23 mouse cellular contexts compared by ENCODE assay signal in genomic region chr10:80351896-80352295, GRCm38 (mm10). TPM values are rescaled to one million over a fixed set of nuclear protein-coding genes. Genes with fewer than 3 reads are reported as not detected.
DNase-seq lines count a peak whose midpoint lies in the region; ATAC-seq and TF ChIP-seq lines count a peak whose summit lies in the region.
"Had no signal": no experiment of that assay in that cellular context is flagged by ENCODE, and none has a peak within 500 bp of the region (broad histone marks: within the 10 kb centered on the region; RNA-seq: fewer than 3 reads in every experiment).

No protein-coding gene starts in this region.

- peak; percentile 70 for DNase-seq in kidney, adult 11 months
- peak; percentile 30 for DNase-seq in MEL (ENCODE audit: low read depth, low spot score)
- peak; percentile 91 for DNase-seq in kidney, adult 9 months
- no peak for DNase-seq in thymus, postnatal 36 days
- no peak for DNase-seq in spleen, postnatal 10 days (ENCODE audit: low spot score in 2 of 2)
- DNase-seq: adrenal gland, postnatal 36 days; cerebellum, adult 9-11 months; heart, postnatal 36 days; thymus, postnatal 25 days had no signal

- 28% methylated on average over 11 of the region's 11 CpGs for WGBS in kidney, embryonic 15.5 days
- WGBS in liver, embryonic 15.5 days (ENCODE audit: insufficient replicate concordance): 12% methylated on average over 11 of the region's 11 CpGs

- no peak for TF ChIP-seq POLR2A in MEL (IDR thresholded peaks at IDR 0.05; ENCODE audit: control insufficient read depth in 1 of 2, insufficient read depth in 1 of 2, low read depth in 1 of 2, low read length in 2 of 2, poor library complexity in 1 of 2)

- no peak for TF ChIP-seq CTCF in MEL (IDR thresholded peaks at IDR 0.05 in 2 of 3, conservative IDR thresholded peaks at IDR 0.05 in 1 of 3; ENCODE audit: control insufficient read depth in 1 of 3, insufficient read depth in 1 of 3, low read depth in 2 of 3, low read length in 3 of 3, poor library complexity in 1 of 3, severe bottlenecking in 1 of 3)

- no peak overlapping the region for H3K27ac ChIP-seq in kidney, embryonic 15.5 days
- no peak overlapping the region for H3K27ac ChIP-seq in MEL (ENCODE audit: control insufficient read depth, low read depth, low read length)
- no peak overlapping the region for H3K27ac ChIP-seq in liver, embryonic 15.5 days (replicated peaks)
- H3K27ac ChIP-seq: embryonic facial prominence, embryonic 12.5 days; forebrain, embryonic 12.5 days; heart, embryonic 15.5 days; hindbrain, embryonic 14.5 days; limb, embryonic 12.5 days; stomach, embryonic 15.5 days had no signal

- no peak for TF ChIP-seq RAD21 in MEL (IDR thresholded peaks at IDR 0.05; ENCODE audit: low read depth, low read length)

- H3K4me2 ChIP-seq in kidney, embryonic 15.5 days: no peak overlapping the region
- peak overlapping the region; percentile 16; the same call in 1 of the 2 replicates for H3K4me2 ChIP-seq in liver, embryonic 15.5 days
- H3K4me2 ChIP-seq: embryonic facial prominence, embryonic 12.5 days; forebrain, embryonic 12.5 days; heart, embryonic 15.5 days; hindbrain, embryonic 14.5 days; limb, embryonic 12.5 days; midbrain, embryonic 11.5 days; stomach, embryonic 15.5 days had no signal

- no peak overlapping the region for H3K4me3 ChIP-seq in kidney, embryonic 15.5 days (replicated peaks)
- no peak overlapping the region for H3K4me3 ChIP-seq in MEL (ENCODE audit: control insufficient read depth in 1 of 2, insufficient read depth in 1 of 2, low read depth in 2 of 2, low read length in 2 of 2)
- H3K4me3 ChIP-seq in liver, embryonic 15.5 days (replicated peaks): no peak overlapping the region
- H3K4me3 ChIP-seq: embryonic facial prominence, embryonic 12.5 days; forebrain, embryonic 12.5 days; heart, embryonic 15.5 days; limb, embryonic 12.5 days; stomach, embryonic 15.5 days had no signal

- no peak overlapping the region for H3K9ac ChIP-seq in kidney, embryonic 15.5 days
- no peak overlapping the region for H3K9ac ChIP-seq in MEL (ENCODE audit: control insufficient read depth, low read depth, low read length, poor library complexity, severe bottlenecking)
- no peak overlapping the region for H3K9ac ChIP-seq in liver, embryonic 15.5 days
- H3K9ac ChIP-seq: embryonic facial prominence, embryonic 12.5 days; forebrain, embryonic 12.5 days; heart, embryonic 15.5 days; hindbrain, embryonic 14.5 days; limb, embryonic 12.5 days; stomach, embryonic 15.5 days had no signal

- H3K36me3 ChIP-seq in kidney, embryonic 15.5 days: no peaks in the 10 kb centered on the region
- H3K36me3 ChIP-seq in MEL (ENCODE audit: control insufficient read depth in 1 of 2, insufficient read depth in 2 of 2, low read length in 2 of 2): peaks cover 0 to 12% of the 10 kb centered on the region in 2 experiments; a peak in 2 of 4 replicates
- no peaks in the 10 kb centered on the region for H3K36me3 ChIP-seq in liver, embryonic 15.5 days (replicated peaks)
- H3K36me3 ChIP-seq: embryonic facial prominence, embryonic 12.5 days; forebrain, embryonic 12.5 days; heart, embryonic 15.5 days; limb, embryonic 12.5 days; stomach, embryonic 15.5 days had no signal

- no peaks in the 10 kb centered on the region; the same call in 1 of the 2 replicates for H3K79me2 ChIP-seq in MEL (ENCODE audit: control insufficient read depth, insufficient read depth, low read length, poor library complexity)

- H3K27me3 ChIP-seq in kidney, embryonic 15.5 days: peaks cover 100% of the 10 kb centered on the region
- H3K27me3 ChIP-seq in MEL (ENCODE audit: control insufficient read depth in 1 of 2, insufficient read depth in 2 of 2, low read length in 2 of 2): no peaks in the 10 kb centered on the region
- H3K27me3 ChIP-seq in liver, embryonic 15.5 days: peaks cover 99% of the 10 kb centered on the region

- peaks cover 48% of the 10 kb centered on the region for H3K4me1 ChIP-seq in kidney, embryonic 15.5 days
- H3K4me1 ChIP-seq in MEL (ENCODE audit: control insufficient read depth in 1 of 2, insufficient read depth in 2 of 2, low read length in 2 of 2): peaks cover 16 to 23% of the 10 kb centered on the region in 2 experiments
- peaks cover 50% of the 10 kb centered on the region for H3K4me1 ChIP-seq in liver, embryonic 15.5 days (replicated peaks)

- no peaks in the 10 kb centered on the region for H3K9me3 ChIP-seq in kidney, embryonic 15.5 days (replicated peaks)
- H3K9me3 ChIP-seq in MEL (replicated peaks; ENCODE audit: insufficient read depth, low read length): no peaks in the 10 kb centered on the region
- H3K9me3 ChIP-seq in liver, embryonic 15.5 days (replicated peaks): no peaks in the 10 kb centered on the region
- H3K9me3 ChIP-seq: embryonic facial prominence, embryonic 12.5 days; forebrain, embryonic 12.5 days; heart, embryonic 15.5 days; limb, embryonic 12.5 days; stomach, embryonic 15.5 days had no signal

- no peak for ATAC-seq in kidney, embryonic 15.5 days (replicated peaks; ENCODE audit: low FRiP score)
- no peak for ATAC-seq in liver, embryonic 15.5 days (ENCODE audit: insufficient read depth)
- no peak for ATAC-seq in granulocyte monocyte progenitor cell, adult 5-6 weeks (replicated peaks; ENCODE audit: poor library complexity, severe bottlenecking)
- ATAC-seq: CD4-positive, CD25-positive, alpha-beta regulatory T cell, adult 4 months; inflammation-experienced regulatory T-cells, adult 6 months; lung, postnatal 0 days had no signal

- TF ChIP-seq EP300 in MEL (IDR thresholded peaks at IDR 0.05; ENCODE audit: low read depth in 1 of 2, low read length in 2 of 2): no peak

TF ChIP-seq in MEL, 35 proteins besides CTCF, POLR2A, EP300 and RAD21 (continues in another document):
- no peak for TF ChIP-seq JUND (IDR thresholded peaks at IDR 0.05; ENCODE audit: low read depth, low read length)
- TF ChIP-seq MEF2A (IDR thresholded peaks at IDR 0.05; ENCODE audit: extremely low read depth, insufficient replicate concordance, low read depth, low read length, poor library complexity, severe bottlenecking): no peak
- TF ChIP-seq GABPA (IDR thresholded peaks at IDR 0.05; ENCODE audit: low read depth, low read length): no peak
- no peak for TF ChIP-seq CHD1 (IDR thresholded peaks at IDR 0.05; ENCODE audit: low read depth, low read length)
- no peak for TF ChIP-seq BHLHE40 (IDR thresholded peaks at IDR 0.05; ENCODE audit: borderline replicate concordance, low read depth, low read length)
- no peak for TF ChIP-seq USF2 (IDR thresholded peaks at IDR 0.05; ENCODE audit: borderline replicate concordance in 1 of 2, insufficient read depth in 1 of 2, low read depth in 1 of 2, low read length in 2 of 2)
- no peak for TF ChIP-seq GATA1 (IDR thresholded peaks at IDR 0.05; ENCODE audit: low read depth, low read length)
- no peak for TF ChIP-seq TBP (IDR thresholded peaks at IDR 0.05; ENCODE audit: low read depth, low read length)

RNA-seq across cellular contexts. Expression of gene Adamtsl5, which starts 3.7 kb away (rescaled TPM):
- polyA plus RNA-seq in kidney, embryonic 15.5 days (2015; fragmentation: Nextera tagmentation; extraction: Ambion mirVana): 3.6 and 5.2 TPM in 2 replicates
- 2.4 and 3.9 TPM in 2 replicates for total RNA-seq in MEL (2012; rRNA removed)
- polyA plus RNA-seq in MEL (2012; ENCODE audit: insufficient read depth in 1 of 2, insufficient read length in 2 of 2, low read depth in 1 of 2, low replicate concordance in 2 of 2, missing spikeins in 1 of 2): 10 to 100 TPM in 1 of 2 experiments, not detected in 1; 16.5 TPM
- polyA plus RNA-seq in liver, embryonic 15.5 days (2015; fragmentation: Nextera tagmentation; extraction: Ambion mirVana): 2.2 and 2.3 TPM in 2 replicates
- not detected in 2 replicates for total RNA-seq in granulocyte monocyte progenitor cell, adult 5-6 weeks (2014; fragmentation: Nextera tagmentation)
- not detected in 2 replicates for total RNA-seq in granulocyte monocyte progenitor cell, adult 5-6 weeks (2017)
- polyA plus RNA-seq: CD4-positive, CD25-positive, alpha-beta regulatory T cell, adult 4 months; inflammation-experienced regulatory T-cells, adult 6 months had no signal

RNA-seq across cellular contexts. Expression of gene Plk5, which starts 4.4 kb away (rescaled TPM):
- polyA plus RNA-seq in kidney, embryonic 15.5 days (2015; fragmentation: Nextera tagmentation; extraction: Ambion mirVana): 0.67 and 0.70 TPM in 2 replicates
- 0.19 TPM in 1 of 2 replicates, not detected in the other for total RNA-seq in MEL (2012; rRNA removed)
- polyA plus RNA-seq in MEL (2012; ENCODE audit: insufficient read depth in 1 of 2, insufficient read length in 2 of 2, low read depth in 1 of 2, low replicate concordance in 2 of 2, missing spikeins in 1 of 2): under 1 TPM in 1 of 2 experiments, not detected in 1; 0.19 TPM
- polyA plus RNA-seq in liver, embryonic 15.5 days (2015; fragmentation: Nextera tagmentation; extraction: Ambion mirVana): 0.03 and 0.06 TPM in 2 replicates
- total RNA-seq in granulocyte monocyte progenitor cell, adult 5-6 weeks (2014; fragmentation: Nextera tagmentation): not detected in 2 replicates
- total RNA-seq in granulocyte monocyte progenitor cell, adult 5-6 weeks (2017): not detected in 2 replicates
- total RNA-seq: megakaryocyte progenitor cell, adult 5-6 weeks had no signal
- polyA plus RNA-seq: CD4-positive, CD25-positive, alpha-beta regulatory T cell, adult 4 months; inflammation-experienced regulatory T-cells, adult 6 months had no signal

RNA-seq across cellular contexts. Expression of gene Reep6, which starts 22.1 kb away (rescaled TPM):
- polyA plus RNA-seq in kidney, embryonic 15.5 days (2015; fragmentation: Nextera tagmentation; extraction: Ambion mirVana): 8.4 and 10.5 TPM in 2 replicates
- total RNA-seq in MEL (2012; rRNA removed): 3.1 and 3.2 TPM in 2 replicates
- 10 to 100 TPM in 1 of 2 experiments, not detected in 1; 27.9 TPM for polyA plus RNA-seq in MEL (2012; ENCODE audit: insufficient read depth in 1 of 2, insufficient read length in 2 of 2, low read depth in 1 of 2, low replicate concordance in 2 of 2, missing spikeins in 1 of 2)
- polyA plus RNA-seq in liver, embryonic 15.5 days (2015; fragmentation: Nextera tagmentation; extraction: Ambion mirVana): 75.6 and 92.4 TPM in 2 replicates
- 0.11 and 0.60 TPM in 2 replicates for total RNA-seq in granulocyte monocyte progenitor cell, adult 5-6 weeks (2014; fragmentation: Nextera tagmentation)
- total RNA-seq in granulocyte monocyte progenitor cell, adult 5-6 weeks (2017): 0.22 and 2.7 TPM in 2 replicates
- polyA plus RNA-seq: inflammation-experienced regulatory T-cells, adult 6 months had no signal

RNA-seq across cellular contexts. Expression of gene Pcsk4, which starts 22.6 kb away (rescaled TPM):
- 5.8 and 9.1 TPM in 2 replicates for polyA plus RNA-seq in kidney, embryonic 15.5 days (2015; fragmentation: Nextera tagmentation; extraction: Ambion mirVana)
- total RNA-seq in MEL (2012; rRNA removed): 6.1 and 6.5 TPM in 2 replicates
- 10 to 100 TPM in 1 of 2 experiments, not detected in 1; 23.1 TPM for polyA plus RNA-seq in MEL (2012; ENCODE audit: insufficient read depth in 1 of 2, insufficient read length in 2 of 2, low read depth in 1 of 2, low replicate concordance in 2 of 2, missing spikeins in 1 of 2)
- polyA plus RNA-seq in liver, embryonic 15.5 days (2015; fragmentation: Nextera tagmentation; extraction: Ambion mirVana): 3.9 and 4.1 TPM in 2 replicates
- total RNA-seq in granulocyte monocyte progenitor cell, adult 5-6 weeks (2014; fragmentation: Nextera tagmentation): 6.7 and 7.2 TPM in 2 replicates
- total RNA-seq in granulocyte monocyte progenitor cell, adult 5-6 weeks (2017): 0.98 and 1.6 TPM in 2 replicates

RNA-seq across cellular contexts. Expression of gene 2310011J03Rik, which starts 31.6 kb away (rescaled TPM):
- polyA plus RNA-seq in kidney, embryonic 15.5 days (2015; fragmentation: Nextera tagmentation; extraction: Ambion mirVana): 49.5 and 52.7 TPM in 2 replicates
- 68.9 and 81.5 TPM in 2 replicates for total RNA-seq in MEL (2012; rRNA removed)
- polyA plus RNA-seq in MEL (2012; ENCODE audit: insufficient read depth in 1 of 2, insufficient read length in 2 of 2, low read depth in 1 of 2, low replicate concordance in 2 of 2, missing spikeins in 1 of 2): 10 to 100 TPM in 1 of 2 experiments, not detected in 1; 65.7 TPM
- polyA plus RNA-seq in liver, embryonic 15.5 days (2015; fragmentation: Nextera tagmentation; extraction: Ambion mirVana): 32.4 and 35.0 TPM in 2 replicates
- 35.2 and 45.0 TPM in 2 replicates for total RNA-seq in granulocyte monocyte progenitor cell, adult 5-6 weeks (2014; fragmentation: Nextera tagmentation)
- 16.4 and 17.4 TPM in 2 replicates for total RNA-seq in granulocyte monocyte progenitor cell, adult 5-6 weeks (2017)

Comparison
In these comparisons a context has a peak if more than half of its experiments do, and no peak if none do; other contexts are left out.
1. DNase-seq: peak in kidney, adult 11 months (single experiment), MEL (single experiment) and kidney, adult 9 months (single experiment); none in thymus, postnatal 36 days (0 of 2) and spleen, postnatal 10 days (0 of 2).